Mouse (Mus musculus): ENCODE data around the gene Syk. TPM values are rescaled to one million over a fixed set of nuclear protein-coding genes. Genes with fewer than 3 reads are reported as not detected.

The Syk gene
- polyA plus RNA-seq, 1 experiment from 2014 or later: 3.8 TPM

DNA sequence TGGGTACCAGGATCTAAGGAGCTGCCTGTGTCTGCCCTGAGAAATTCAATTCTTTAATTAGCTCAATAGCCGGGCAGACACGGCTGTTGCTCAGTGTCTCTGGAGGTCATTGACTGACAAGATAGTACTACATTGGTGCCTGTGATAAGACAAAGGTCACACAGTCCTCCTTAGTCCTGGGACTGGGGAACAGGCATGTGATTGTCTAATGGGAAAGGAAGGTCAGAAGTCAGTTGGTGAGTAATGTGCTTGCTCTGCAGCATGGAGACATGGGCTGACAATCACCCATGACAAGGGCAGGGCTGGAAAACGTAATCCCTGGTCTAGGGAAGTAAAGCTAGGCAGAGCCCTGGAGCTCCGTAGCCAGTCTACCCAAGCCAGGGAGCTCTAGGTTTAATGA, 19.8 kb downstream of the Syk start:
- H3K27ac ChIP-seq (ENCODE audit: low read depth, low read length): no peak overlapping the region
- no peak overlapping the region for H3K4me2 ChIP-seq (ENCODE audit: low read depth)
- ATAC-seq (ENCODE audit: insufficient read depth, low FRiP score, low TSS enrichment) (no peak), DNase-seq (ENCODE audit: low spot score) (no peak)
- no peaks in the 10 kb centered on the region for H3K36me3 ChIP-seq (ENCODE audit: control insufficient read depth, insufficient read depth, low read length)
- no peaks in the 10 kb centered on the region for H3K4me1 ChIP-seq (ENCODE audit: control insufficient read depth, insufficient read depth, low read length)
- H3K9me3 ChIP-seq (ENCODE audit: control insufficient read depth, low read length): no peaks in the 10 kb centered on the region
- no peak overlapping the region for H3K9ac ChIP-seq (ENCODE audit: low read length)
- H3K4me3 ChIP-seq (ENCODE audit: low read depth, low read length): no peak overlapping the region
- 72% methylated on average over 4 of the region's 4 CpGs for WGBS
- H3K27me3 ChIP-seq (ENCODE audit: control insufficient read depth, insufficient read depth, low read length): no peaks in the 10 kb centered on the region

DNA sequence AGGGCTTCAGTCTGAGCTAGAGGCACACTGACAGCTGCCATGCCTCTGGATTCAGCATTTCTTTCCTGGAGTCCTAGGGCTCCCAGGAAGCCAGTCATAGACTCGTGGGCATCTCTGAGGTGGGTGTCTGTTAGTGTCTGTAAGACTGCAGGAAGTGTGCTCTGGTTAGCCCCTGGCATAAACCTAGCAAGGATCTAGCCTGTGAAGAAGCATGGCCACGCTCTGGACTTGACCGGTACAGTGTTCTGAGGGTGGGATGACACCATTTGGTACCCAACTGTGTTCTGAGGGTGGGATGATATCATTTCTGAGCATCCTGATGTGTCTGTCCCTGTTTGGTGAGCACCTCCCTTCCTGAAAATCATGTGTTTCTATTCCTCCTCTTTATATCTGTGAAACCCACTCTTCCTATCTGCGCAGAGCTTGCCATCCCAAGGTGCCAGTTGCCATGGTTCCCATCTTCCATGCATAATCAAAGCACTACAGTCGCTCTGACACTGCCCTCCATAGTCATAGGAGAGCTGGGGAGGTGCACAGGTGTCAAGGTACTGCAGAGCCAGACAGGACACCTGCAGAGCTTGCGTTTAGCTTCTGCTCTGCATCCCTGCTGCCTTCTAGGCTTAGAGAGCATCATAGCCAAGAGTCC, 20.9 kb downstream of the Syk start:
- 81% methylated on average over 6 of the region's 6 CpGs for WGBS

GRCm38 (mm10) chr13:52605006-52605405, 22.0 kb downstream of the Syk start:
- H3K27me3 ChIP-seq (ENCODE audit: control insufficient read depth, insufficient read depth, low read length): no peaks in the 10 kb centered on the region
- ATAC-seq (ENCODE audit: insufficient read depth, low FRiP score, low TSS enrichment) (no peak), DNase-seq (ENCODE audit: low spot score) (no peak)
- no peak overlapping the region for H3K9ac ChIP-seq (ENCODE audit: low read length)
- no peaks in the 10 kb centered on the region for H3K9me3 ChIP-seq (ENCODE audit: control insufficient read depth, low read length)
- no peaks in the 10 kb centered on the region for H3K36me3 ChIP-seq (ENCODE audit: control insufficient read depth, insufficient read depth, low read length)
- H3K4me1 ChIP-seq (ENCODE audit: control insufficient read depth, insufficient read depth, low read length): no peaks in the 10 kb centered on the region; the same call in 1 of the 2 replicates
- H3K4me3 ChIP-seq (ENCODE audit: low read depth, low read length): no peak overlapping the region
- H3K27ac ChIP-seq (ENCODE audit: low read depth, low read length): no peak overlapping the region
- 82% methylated on average over 3 of the region's 3 CpGs for WGBS
- no peak overlapping the region for H3K4me2 ChIP-seq (ENCODE audit: low read depth)

More for the DNA sequence above, 20.9 kb downstream of the Syk start:
- Histone ChIP-seq H3K27me3 (ENCODE audit: control insufficient read depth, insufficient read depth, low read length) (no peaks in the 10 kb centered on the region), H3K9me3 (ENCODE audit: control insufficient read depth, low read length) (no peaks in the 10 kb centered on the region), H3K4me1 (ENCODE audit: control insufficient read depth, insufficient read depth, low read length) (no peaks in the 10 kb centered on the region; the same call in 1 of the 2 replicates), H3K27ac (ENCODE audit: low read depth, low read length) (no peak overlapping the region), H3K9ac (ENCODE audit: low read length) (no peak overlapping the region), H3K4me2 (ENCODE audit: low read depth) (no peak overlapping the region), H3K4me3 (ENCODE audit: low read depth, low read length) (no peak overlapping the region), H3K36me3 (ENCODE audit: control insufficient read depth, insufficient read depth, low read length) (no peaks in the 10 kb centered on the region)
- DNase-seq (ENCODE audit: low spot score) (no peak), ATAC-seq (ENCODE audit: insufficient read depth, low FRiP score, low TSS enrichment) (no peak)

- no peak overlapping the region for H3K4me3 ChIP-seq (ENCODE audit: low read depth, low read length)
- no peaks in the 10 kb centered on the region for H3K36me3 ChIP-seq (ENCODE audit: control insufficient read depth, insufficient read depth, low read length)
- H3K9me3 ChIP-seq (ENCODE audit: control insufficient read depth, low read length): no peaks in the 10 kb centered on the region
- H3K4me2 ChIP-seq (ENCODE audit: low read depth): no peak overlapping the region
- WGBS: 85% methylated on average over 4 of the region's 4 CpGs
- H3K9ac ChIP-seq (ENCODE audit: low read length): no peak overlapping the region
- ATAC-seq (ENCODE audit: insufficient read depth, low FRiP score, low TSS enrichment): no peak
- H3K27me3 ChIP-seq (ENCODE audit: control insufficient read depth, insufficient read depth, low read length): no peaks in the 10 kb centered on the region
- no peak overlapping the region for H3K27ac ChIP-seq (ENCODE audit: low read depth, low read length)
- no peaks in the 10 kb centered on the region; the same call in 1 of the 2 replicates for H3K4me1 ChIP-seq (ENCODE audit: control insufficient read depth, insufficient read depth, low read length)
- no peak for DNase-seq (ENCODE audit: low spot score)
Measured at GRCm38 (mm10) chr13:52605911-52606310, 22.9 kb downstream of the Syk start.

DNA sequence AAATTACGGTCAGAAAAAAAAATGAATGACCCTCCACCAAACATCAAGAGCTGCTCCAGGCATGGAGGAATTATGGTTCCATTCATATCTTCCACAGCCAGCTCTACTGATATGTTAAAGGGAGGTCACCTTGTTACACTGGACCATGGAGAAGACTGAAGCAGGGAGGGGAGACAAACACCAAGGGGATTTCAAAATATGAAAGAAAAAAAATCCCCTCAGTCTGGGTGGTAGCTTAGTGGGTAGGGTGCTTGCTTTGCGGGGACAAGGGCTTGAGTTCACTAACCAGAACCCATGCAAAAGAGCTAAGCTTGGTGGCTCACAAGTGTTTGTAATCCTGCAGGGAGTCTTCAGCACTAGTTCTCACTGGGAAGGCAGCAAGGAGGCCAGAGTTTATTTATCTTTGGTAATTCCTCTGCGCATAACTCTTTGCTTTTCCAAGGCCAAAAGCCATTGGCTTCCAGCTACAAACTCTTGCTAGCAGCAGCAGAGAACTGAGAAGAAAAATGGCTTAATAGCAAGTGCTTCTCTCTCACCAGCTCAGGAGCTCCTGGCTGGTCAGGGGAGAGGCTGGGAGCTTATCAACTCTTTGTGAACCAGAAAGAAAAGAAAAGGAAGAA, 23.8 kb downstream of the Syk start:
- no peaks in the 10 kb centered on the region for H3K36me3 ChIP-seq (ENCODE audit: control insufficient read depth, insufficient read depth, low read length)
- no peak overlapping the region for H3K4me2 ChIP-seq (ENCODE audit: low read depth)
- H3K4me3 ChIP-seq (ENCODE audit: low read depth, low read length): no peak overlapping the region
- no peaks in the 10 kb centered on the region for H3K9me3 ChIP-seq (ENCODE audit: control insufficient read depth, low read length)
- H3K4me1 ChIP-seq (ENCODE audit: control insufficient read depth, insufficient read depth, low read length): no peaks in the 10 kb centered on the region; the same call in 1 of the 2 replicates
- DNase-seq (ENCODE audit: low spot score) (no peak), ATAC-seq (ENCODE audit: insufficient read depth, low FRiP score, low TSS enrichment) (no peak)
- H3K27me3 ChIP-seq (ENCODE audit: control insufficient read depth, insufficient read depth, low read length): no peaks in the 10 kb centered on the region
- peak overlapping the region; percentile 49; the same call in 1 of the 2 replicates for H3K27ac ChIP-seq (ENCODE audit: low read depth, low read length)
- no peak overlapping the region for H3K9ac ChIP-seq (ENCODE audit: low read length)
- 83% methylated on average over 3 of the region's 3 CpGs for WGBS

DNA sequence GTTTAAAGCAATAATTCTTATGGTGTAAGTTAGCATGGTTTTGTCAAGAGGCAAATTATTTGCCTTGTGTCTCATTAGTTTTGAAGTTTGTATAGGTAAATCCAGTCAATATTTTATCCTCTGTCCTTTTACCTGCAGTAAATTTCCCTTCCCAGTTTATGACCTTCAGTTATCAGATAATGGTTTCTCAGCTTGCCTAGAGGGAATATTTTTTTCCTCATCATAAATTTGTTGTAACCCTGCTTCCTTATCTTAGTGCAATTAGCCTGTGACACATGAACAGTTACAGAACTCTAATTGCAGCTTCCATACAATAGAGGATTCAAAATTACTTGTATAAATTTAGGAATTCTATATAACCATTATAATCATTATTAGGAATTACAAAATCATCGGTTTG, 25.0 kb downstream of the Syk start:
- H3K27me3 ChIP-seq (ENCODE audit: control insufficient read depth, insufficient read depth, low read length): no peaks in the 10 kb centered on the region
- WGBS: 93% methylated on average over 1 of the region's 1 CpGs
- H3K9me3 ChIP-seq (ENCODE audit: control insufficient read depth, low read length): no peaks in the 10 kb centered on the region
- no peak for ATAC-seq (ENCODE audit: insufficient read depth, low FRiP score, low TSS enrichment)
- no peak for DNase-seq (ENCODE audit: low spot score)
- H3K4me3 ChIP-seq (ENCODE audit: low read depth, low read length): no peak overlapping the region
- no peaks in the 10 kb centered on the region; the same call in 1 of the 2 replicates for H3K4me1 ChIP-seq (ENCODE audit: control insufficient read depth, insufficient read depth, low read length)
- H3K27ac ChIP-seq (ENCODE audit: low read depth, low read length): no peak overlapping the region
- H3K9ac ChIP-seq (ENCODE audit: low read length): no peak overlapping the region
- no peak overlapping the region for H3K4me2 ChIP-seq (ENCODE audit: low read depth)
- no peaks in the 10 kb centered on the region for H3K36me3 ChIP-seq (ENCODE audit: control insufficient read depth, insufficient read depth, low read length)

DNA sequence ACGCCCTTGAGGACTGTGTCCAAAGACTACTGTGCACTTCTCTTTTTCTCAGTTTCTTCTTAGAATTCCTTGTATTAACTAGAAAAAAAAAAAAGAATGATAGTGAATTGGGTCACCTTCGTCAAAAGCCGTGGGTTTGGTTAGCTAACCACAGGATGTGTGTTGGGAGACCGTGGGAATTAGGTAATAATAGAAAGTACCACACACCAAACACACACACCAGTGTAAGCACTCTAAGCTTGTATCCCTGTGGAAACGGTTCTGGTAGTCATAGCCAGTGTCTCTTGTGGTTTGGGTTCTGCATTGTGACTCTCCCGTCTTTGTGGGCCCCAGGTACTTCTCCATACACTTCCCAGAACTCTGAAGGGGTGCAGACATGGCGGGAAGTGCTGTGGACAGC, 27.5 kb downstream of the Syk start:
- no peak for ATAC-seq (ENCODE audit: insufficient read depth, low FRiP score, low TSS enrichment)
- H3K4me3 ChIP-seq (ENCODE audit: low read depth, low read length): no peak overlapping the region
- no peak overlapping the region for H3K27ac ChIP-seq (ENCODE audit: low read depth, low read length)
- no peaks in the 10 kb centered on the region for H3K27me3 ChIP-seq (ENCODE audit: control insufficient read depth, insufficient read depth, low read length)
- DNase-seq (ENCODE audit: low spot score): no peak
- no peaks in the 10 kb centered on the region for H3K36me3 ChIP-seq (ENCODE audit: control insufficient read depth, insufficient read depth, low read length)
- H3K4me1 ChIP-seq (ENCODE audit: control insufficient read depth, insufficient read depth, low read length): no peaks in the 10 kb centered on the region; the same call in 1 of the 2 replicates
- 85% methylated on average over 7 of the region's 7 CpGs for WGBS
- H3K4me2 ChIP-seq (ENCODE audit: low read depth): no peak overlapping the region
- no peaks in the 10 kb centered on the region for H3K9me3 ChIP-seq (ENCODE audit: control insufficient read depth, low read length)
- H3K9ac ChIP-seq (ENCODE audit: low read length): no peak overlapping the region

DNA sequence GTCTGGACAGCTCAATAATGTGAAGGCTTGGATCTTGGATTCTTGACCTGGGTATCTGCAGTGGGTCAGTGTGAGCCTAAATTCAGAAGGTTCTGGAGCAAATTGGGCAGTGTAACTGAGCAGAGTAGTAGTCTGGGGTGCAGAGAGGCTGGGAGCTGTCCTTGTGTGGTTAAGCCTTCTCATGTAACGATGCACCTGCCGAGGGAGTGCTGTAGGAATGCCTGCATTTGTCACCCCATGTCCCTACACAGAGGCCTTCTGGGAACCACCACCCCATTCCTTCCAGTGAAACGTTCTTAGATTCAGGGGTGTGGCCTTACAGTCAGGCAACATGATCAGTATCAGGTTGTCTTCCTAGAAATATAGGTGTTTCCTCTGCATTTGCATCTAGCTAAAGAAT, 30.3 kb downstream of the Syk start:
- no peak overlapping the region for H3K9ac ChIP-seq (ENCODE audit: low read length)
- 82% methylated on average over 3 of the region's 3 CpGs for WGBS
- H3K27me3 ChIP-seq (ENCODE audit: control insufficient read depth, insufficient read depth, low read length): no peaks in the 10 kb centered on the region
- no peaks in the 10 kb centered on the region for H3K36me3 ChIP-seq (ENCODE audit: control insufficient read depth, insufficient read depth, low read length)
- DNase-seq (ENCODE audit: low spot score) (no peak), ATAC-seq (ENCODE audit: insufficient read depth, low FRiP score, low TSS enrichment) (no peak)
- no peak overlapping the region for H3K27ac ChIP-seq (ENCODE audit: low read depth, low read length)
- no peak overlapping the region for H3K4me3 ChIP-seq (ENCODE audit: low read depth, low read length)
- H3K4me2 ChIP-seq (ENCODE audit: low read depth): no peak overlapping the region
- H3K4me1 ChIP-seq (ENCODE audit: control insufficient read depth, insufficient read depth, low read length): no peaks in the 10 kb centered on the region; the same call in 1 of the 2 replicates
- H3K9me3 ChIP-seq (ENCODE audit: control insufficient read depth, low read length): no peaks in the 10 kb centered on the region

GRCm38 (mm10) chr13:52615085-52615484, 32.1 kb downstream of the Syk start:
- Histone ChIP-seq H3K27ac (ENCODE audit: low read depth, low read length) (no peak overlapping the region), H3K36me3 (ENCODE audit: control insufficient read depth, insufficient read depth, low read length) (no peaks in the 10 kb centered on the region), H3K4me3 (ENCODE audit: low read depth, low read length) (no peak overlapping the region), H3K4me1 (ENCODE audit: control insufficient read depth, insufficient read depth, low read length) (no peaks in the 10 kb centered on the region), H3K9me3 (ENCODE audit: control insufficient read depth, low read length) (no peaks in the 10 kb centered on the region), H3K4me2 (ENCODE audit: low read depth) (no peak overlapping the region), H3K27me3 (ENCODE audit: control insufficient read depth, insufficient read depth, low read length) (no peaks in the 10 kb centered on the region), H3K9ac (ENCODE audit: low read length) (no peak overlapping the region)
- ATAC-seq (ENCODE audit: insufficient read depth, low FRiP score, low TSS enrichment) (no peak), DNase-seq (ENCODE audit: low spot score) (no peak)
- 79% methylated on average over 4 of the region's 4 CpGs for WGBS

All from neural tube, embryonic 11.5 days (tissue).